Mouse (Mus musculus): ENCODE results near the gene Cdc20.

Gene Cdc20

GRCm38 (mm10) chr4:118417112-118417797 lies 19.9 kb downstream of the Cdc20 start:
- no peak for DNase-seq (ENCODE audit: low read depth)

- DNase-seq (ENCODE audit: low read depth): no peak
Observed at GRCm38 (mm10) chr4:118416329-118416728, 20.8 kb downstream of the Cdc20 start.

DNA sequence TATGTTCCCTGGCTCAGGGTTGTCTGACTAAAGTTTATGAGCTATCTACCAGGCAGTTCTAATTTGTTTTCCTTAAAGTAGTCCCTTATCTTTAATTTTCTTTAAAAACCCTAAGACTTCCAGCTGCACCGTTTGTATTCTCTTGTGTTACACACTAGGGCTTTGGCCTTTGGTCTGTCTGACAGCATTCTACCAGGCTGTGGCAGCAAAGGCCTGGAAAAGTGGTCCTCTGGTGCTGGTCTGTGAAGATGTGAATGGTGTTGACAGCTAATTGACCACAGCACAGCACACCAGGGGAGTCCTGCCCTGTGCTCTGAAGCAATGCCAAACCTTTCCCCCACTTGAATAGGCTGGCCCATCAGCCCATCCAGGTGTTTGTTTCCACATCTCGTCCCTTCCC lies 21.4 kb downstream of the Cdc20 start:
- no peak for DNase-seq (ENCODE audit: low read depth)

DNA sequence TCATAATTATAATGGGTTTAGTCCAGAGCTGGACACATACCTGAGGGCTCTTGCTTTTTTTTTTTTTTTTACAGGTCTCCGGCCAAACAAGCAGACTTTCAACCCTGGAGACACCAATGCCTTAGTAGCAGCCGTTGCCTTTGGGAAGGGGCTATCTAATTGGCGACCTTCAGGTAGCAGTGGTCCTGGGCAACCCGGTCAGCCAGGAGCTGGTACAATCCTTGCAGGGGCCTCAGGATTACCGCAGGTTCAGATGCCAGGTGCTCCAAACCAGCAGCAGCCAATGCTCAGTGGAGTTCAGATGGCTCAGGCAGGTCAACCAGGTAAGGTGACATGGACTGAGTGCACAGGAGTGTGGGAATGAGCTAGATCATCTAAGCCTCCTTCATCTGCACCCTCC lies 23.6 kb downstream of the Cdc20 start:
- no peak for DNase-seq (ENCODE audit: low read depth)

DNA sequence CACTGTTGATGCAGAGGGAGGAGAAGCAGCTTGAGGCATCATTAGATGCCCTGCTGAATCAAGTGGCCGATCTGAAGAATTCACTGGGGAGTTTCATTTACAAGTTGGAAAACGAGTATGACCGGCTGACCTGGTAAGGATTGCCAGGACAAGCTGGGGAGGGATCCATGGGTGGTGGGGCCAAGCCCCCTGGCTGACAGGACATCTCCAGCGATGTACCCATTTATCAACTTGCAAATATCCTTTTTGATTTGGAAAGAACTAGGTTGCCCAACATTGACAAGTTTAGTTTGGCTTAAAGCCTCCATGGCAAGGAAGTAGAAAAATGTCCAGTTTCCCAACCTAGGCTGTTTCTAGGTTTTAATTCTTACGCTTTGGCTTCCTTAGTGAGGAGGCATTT lies 26.3 kb downstream of the Cdc20 start:
- no peak for DNase-seq (ENCODE audit: low read depth)

- peak; percentile 93 for DNase-seq (ENCODE audit: low read depth)
Observed at GRCm38 (mm10) chr4:118409142-118409900, 27.8 kb downstream of the Cdc20 start, which contains the start of the genes Szt2 and Med8. TSS of gene Szt2 (minus strand) at chr4:118409273. TSS of gene Med8 (plus strand) at chr4:118409337.

GRCm38 (mm10) chr4:118402701-118403100 lies 34.5 kb downstream of the Cdc20 start:
- no peak for DNase-seq (ENCODE audit: low read depth)

DNA sequence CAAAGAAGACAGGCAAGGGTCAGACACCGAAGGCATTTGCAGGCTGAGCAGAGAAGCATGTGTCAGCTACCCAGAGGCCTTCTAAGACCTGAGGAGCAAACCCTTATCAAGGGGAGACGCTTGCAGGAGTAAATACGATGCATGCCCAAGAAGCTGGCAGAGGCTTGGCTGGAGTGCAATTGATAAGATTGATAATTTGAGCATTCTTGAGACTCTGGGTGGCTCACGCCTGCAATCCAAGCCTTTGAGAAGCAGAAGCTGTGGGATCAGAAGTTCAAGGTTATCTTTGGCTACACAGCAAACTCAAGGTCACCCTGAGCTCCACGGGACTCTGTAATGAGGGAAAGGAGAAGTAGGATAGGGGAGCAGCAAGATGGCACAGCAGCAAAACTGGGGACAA lies 35.2 kb downstream of the Cdc20 start:
- DNase-seq (ENCODE audit: low read depth): no peak

GRCm38 (mm10) chr4:118401421-118401820 lies 35.7 kb downstream of the Cdc20 start:
- DNase-seq (ENCODE audit: low read depth): no peak

- DNase-seq (ENCODE audit: low read depth): no peak
Observed at GRCm38 (mm10) chr4:118398400-118398799, 38.8 kb downstream of the Cdc20 start.

DNA sequence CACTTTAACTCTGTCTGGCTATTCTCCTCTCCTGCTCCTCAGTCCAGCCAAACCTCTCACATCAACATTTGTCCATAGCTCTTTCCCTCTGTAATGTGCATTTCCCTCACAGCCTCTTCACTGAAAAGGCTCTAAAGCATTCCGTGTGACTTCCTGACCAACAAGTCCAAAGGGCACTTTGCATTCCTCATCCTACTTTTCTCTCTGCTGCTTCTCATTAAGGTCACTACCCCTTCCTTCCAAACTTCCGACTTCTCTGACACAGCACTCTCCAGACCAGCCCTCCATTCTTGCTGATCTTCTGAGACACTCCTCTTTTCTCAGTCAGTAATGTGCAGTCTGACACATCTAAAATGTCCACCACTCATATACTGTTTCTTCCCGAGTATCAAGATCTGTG lies 40.7 kb downstream of the Cdc20 start:
- DNase-seq (ENCODE audit: low read depth): no peak

DNA sequence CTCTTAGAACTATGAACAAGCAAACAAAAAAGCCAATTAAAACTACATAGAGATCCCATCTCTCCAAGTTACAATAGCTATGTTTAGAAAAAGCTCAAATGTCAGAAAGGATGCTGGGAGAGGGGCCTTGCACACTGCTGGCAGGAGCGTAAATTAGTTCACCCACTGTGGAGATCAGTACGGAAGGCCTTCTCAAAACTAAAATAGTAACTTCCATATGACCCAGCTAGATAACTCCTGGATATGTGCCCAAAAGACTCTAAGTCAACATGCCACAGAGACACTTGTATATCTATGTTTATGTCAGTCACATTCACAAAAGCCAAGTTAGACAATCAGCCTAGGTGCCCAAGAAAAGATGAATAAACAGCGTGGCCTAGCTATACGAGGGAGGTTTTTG lies 41.9 kb downstream of the Cdc20 start:
- no peak for DNase-seq (ENCODE audit: low read depth)

DNA sequence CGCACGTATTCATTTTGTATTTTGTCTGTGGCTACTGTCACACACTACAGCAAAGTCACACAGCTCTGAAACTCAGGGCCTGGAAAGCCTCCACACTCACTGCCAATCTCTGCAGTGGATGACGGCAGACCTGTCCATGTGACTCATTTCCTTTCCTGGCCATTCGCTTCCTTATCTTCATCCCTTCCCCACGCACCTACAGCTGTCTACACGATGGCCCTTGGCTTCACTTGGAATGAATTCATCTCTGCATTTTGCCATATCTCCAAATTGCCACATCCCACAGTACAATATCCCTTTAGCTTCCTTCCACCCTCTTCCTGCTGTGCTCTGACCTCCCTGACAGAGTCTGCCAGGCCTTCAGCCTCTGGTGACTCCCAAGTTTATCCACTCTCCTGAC lies 42.6 kb downstream of the Cdc20 start:
- DNase-seq (ENCODE audit: low read depth): no peak

- DNase-seq (ENCODE audit: low read depth): no peak
Observed at GRCm38 (mm10) chr4:118390146-118390545, 47.0 kb downstream of the Cdc20 start.

GRCm38 (mm10) chr4:118387316-118387715 lies 49.8 kb downstream of the Cdc20 start:
- DNase-seq (ENCODE audit: low read depth): no peak

GRCm38 (mm10) chr4:118383271-118383670 lies 53.9 kb downstream of the Cdc20 start:
- DNase-seq (ENCODE audit: low read depth): no peak
